Mouse (Mus musculus) olfactory bulb, adult 2 months (tissue): Measurements from ENCODE around the gene Trim62. TPM values are rescaled to one million over a fixed set of nuclear protein-coding genes. Genes with fewer than 3 reads are reported as not detected.
"Not testable (repeated sequence)": the region's sequence is repeated elsewhere in the genome, so short reads cannot be mapped to it uniquely, and the experiment has no call there.

Experiments
- H3K27ac ChIP-seq: fragments of 200-500 bp; 2 replicates; pipeline ENCODE4 v1.5.1; 2012; ENCODE audit warnings: low read depth, low read length; ENCODE audit not compliant: insufficient read depth
- H3K4me1 ChIP-seq: fragments of 200-500 bp; 2 replicates; pipeline ENCODE4 v1.6.1; 2012; ENCODE audit warnings: low read length; ENCODE audit not compliant: control insufficient read depth, insufficient read depth
- H3K4me3 ChIP-seq: fragments of 200-500 bp; 2 replicates; pipeline ENCODE4 v1.5.1; 2012; ENCODE audit warnings: mild to moderate bottlenecking, low read depth, low read length, moderate library complexity; ENCODE audit not compliant: insufficient read depth
- CTCF ChIP-seq: fragments of 200-500 bp; IDR thresholded peaks from 2 replicates; pipeline ENCODE4 v1.5.1; 2012; ENCODE audit warnings: low read depth, mild to moderate bottlenecking, low read length, moderate library complexity; ENCODE audit not compliant: insufficient read depth
- POLR2A ChIP-seq: fragments of 200-500 bp; IDR thresholded peaks from 2 replicates; pipeline ENCODE4 v1.6.1; 2012; ENCODE audit warnings: mild to moderate bottlenecking, low read depth, low read length, moderate library complexity; ENCODE audit not compliant: insufficient read depth
- WGBS: fragments of 180-500 bp; shearing (Covaris S2); methylation state at CpG from one replicate; pipeline ENCODE4 v1.1.7; 2018; 5-methylcytosine and 5-hydroxymethylcytosine counted together
- polyA plus RNA-seq: library from polyadenylated mRNA; stranded (reverse); fragments of >200 nt; gene quantifications from 2 replicates; pipeline ENCODE4 v1.2.4, GENCODE M21; 2012; ENCODE audit warnings: low replicate concordance; ENCODE audit not compliant: missing spikeins, insufficient read depth, insufficient read length

Trim62 gene
- polyA plus RNA-seq, 1 experiment, result not detected

DNA sequence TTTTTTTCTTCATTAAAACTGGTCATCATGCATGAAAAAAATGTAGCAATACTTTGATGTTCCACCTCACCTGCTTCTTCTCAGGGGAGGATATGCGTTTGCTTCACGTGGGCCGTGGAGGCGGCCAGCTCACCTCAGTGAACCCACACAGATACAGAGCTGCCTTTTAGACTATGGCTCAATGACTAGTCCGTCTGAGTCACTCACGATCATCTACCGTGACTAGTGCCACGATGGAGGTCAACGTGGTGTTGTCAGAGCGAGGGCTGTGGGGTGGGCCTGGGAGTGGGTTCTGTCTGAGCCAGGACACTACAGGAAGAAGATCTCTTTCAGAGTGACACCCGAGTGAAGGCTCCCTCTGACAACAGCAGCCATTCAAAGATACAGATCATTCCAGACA is 30.3 kb upstream of the Trim62 start:
- peaks cover 8% of the 10 kb centered on the region for H3K4me1 ChIP-seq
- no peak overlapping the region for H3K4me3 ChIP-seq
- no peak for TF ChIP-seq CTCF
- no peak for TF ChIP-seq POLR2A
- 75% methylated on average over 11 of the region's 11 CpGs for WGBS
- no peak overlapping the region for H3K27ac ChIP-seq

DNA sequence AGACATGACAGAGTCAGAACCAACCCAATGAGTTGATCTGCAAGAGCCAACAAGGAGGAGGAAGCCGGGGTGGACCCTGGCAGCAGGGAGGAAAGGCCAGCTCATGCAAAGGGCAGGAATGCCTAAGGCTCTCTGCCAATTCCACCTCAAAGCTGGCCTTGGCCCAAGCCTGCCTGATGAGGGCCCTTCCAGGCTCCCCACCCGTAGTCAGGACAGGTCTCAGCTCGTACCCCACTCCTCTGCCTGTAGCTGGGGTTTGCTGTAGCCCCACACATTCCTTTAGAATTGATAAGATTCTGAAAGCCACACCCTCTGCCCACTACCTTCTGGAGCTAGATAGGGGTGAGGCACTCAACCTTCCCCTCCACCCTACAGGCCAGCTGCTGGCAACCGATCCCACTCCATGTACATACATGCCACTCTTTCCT is 27.8 kb upstream of the Trim62 start:
- Histone ChIP-seq H3K4me1 (peaks cover 8% of the 10 kb centered on the region), H3K27ac (no peak overlapping the region), H3K4me3 (no peak overlapping the region)
- TF ChIP-seq CTCF (no peak), POLR2A (no peak)
- WGBS, result 70% methylated on average over 4 of the region's 4 CpGs

DNA sequence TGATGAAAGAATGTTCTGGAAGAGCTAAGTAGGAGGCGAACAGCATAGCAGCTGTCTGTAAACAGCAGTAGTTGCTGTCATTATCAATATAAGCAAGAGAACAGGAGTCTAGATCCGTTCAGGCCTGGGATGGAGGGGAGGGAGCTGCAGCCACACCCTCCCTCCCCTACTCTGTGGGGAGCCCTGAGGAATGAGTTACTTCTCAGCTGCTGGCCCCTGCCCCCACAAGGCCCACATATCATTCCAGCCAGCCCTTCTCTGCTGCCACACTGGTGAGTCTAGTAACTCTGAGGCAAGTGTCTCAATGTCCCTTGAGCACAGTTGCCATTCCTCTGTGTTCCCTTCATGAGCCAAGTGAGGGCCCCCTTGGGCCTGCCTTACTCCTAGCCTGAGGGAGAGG is 26.2 kb upstream of the Trim62 start:
- no peak for TF ChIP-seq CTCF
- no peak for TF ChIP-seq POLR2A
- Histone ChIP-seq H3K27ac (no peak overlapping the region), H3K4me3 (no peak overlapping the region), H3K4me1 (peaks cover 8% of the 10 kb centered on the region)
- 70% methylated on average over 2 of the region's 2 CpGs for WGBS

DNA sequence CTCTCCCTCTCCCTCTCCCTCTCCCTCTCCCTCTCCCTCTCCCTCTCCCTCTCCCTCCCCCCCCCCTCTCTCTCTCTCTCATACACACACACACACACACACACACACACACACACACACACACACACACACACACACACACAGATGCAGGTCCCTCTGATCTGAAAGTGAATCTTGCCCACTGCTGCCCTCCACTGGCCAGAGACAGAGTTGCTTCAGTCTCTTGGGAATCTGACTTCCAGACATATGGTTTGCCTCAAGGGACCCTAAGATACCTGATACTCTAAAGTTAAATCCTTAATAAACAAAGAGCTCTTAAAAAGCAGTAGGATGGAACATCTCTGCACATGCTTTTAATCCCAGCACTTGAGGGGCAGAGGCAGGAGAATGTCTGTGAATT is 25.2 kb upstream of the Trim62 start:
- not testable (repeated sequence) for H3K27ac ChIP-seq, H3K4me3 ChIP-seq
- peaks cover 10% of the 10 kb centered on the region for H3K4me1 ChIP-seq

DNA sequence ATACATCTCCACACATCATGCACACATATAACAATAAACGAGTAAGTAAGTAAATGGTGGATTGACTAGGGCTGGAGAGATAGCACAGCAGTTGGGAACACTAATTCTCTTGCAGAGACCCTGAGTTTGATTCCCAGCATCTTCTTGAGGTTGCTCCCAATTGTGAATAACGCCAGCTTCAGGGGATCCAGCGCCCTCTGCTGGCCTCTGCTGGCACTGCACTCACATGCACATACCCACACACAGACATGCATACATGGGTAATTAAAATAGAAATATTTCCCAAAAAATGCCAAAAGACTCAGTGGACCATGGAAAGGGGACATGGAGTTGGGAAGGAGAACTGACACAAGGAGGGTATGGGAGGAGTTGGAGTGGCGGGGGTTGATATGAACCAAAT is 24.5 kb upstream of the Trim62 start:
- no peak overlapping the region for H3K4me3 ChIP-seq

DNA sequence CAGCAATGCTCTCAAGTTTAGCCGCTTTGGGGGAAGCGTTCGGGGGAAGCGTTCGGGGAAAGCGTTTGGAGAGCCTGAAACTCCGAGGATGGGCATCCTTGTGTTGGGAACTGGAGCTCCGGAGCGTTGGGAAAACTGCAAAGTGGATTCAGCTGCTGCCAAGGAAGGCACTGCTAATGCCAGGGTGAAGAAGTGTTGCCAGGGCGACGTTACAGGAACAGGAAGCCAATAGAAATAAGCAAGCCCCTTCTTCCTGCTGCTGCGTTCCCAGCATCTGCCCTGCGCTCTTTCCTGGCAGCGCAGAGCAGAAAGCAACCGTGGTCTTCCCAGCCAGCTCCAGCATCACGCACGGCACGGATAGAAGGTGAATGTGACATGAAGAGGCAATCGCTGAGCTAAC is 10.4 kb upstream of the Trim62 start:
- H3K27ac ChIP-seq, result peak overlapping the region; percentile 78
- 5% methylated on average over 19 of the region's 19 CpGs for WGBS
- H3K4me3 ChIP-seq, result peak overlapping the region; percentile 37
- H3K4me1 ChIP-seq, result peaks cover 22% of the 10 kb centered on the region
- no peak for TF ChIP-seq POLR2A
- TF ChIP-seq CTCF, result no peak

More for the DNA sequence above, 24.5 kb upstream of the Trim62 start:
- TF ChIP-seq CTCF (no peak), POLR2A (no peak)
- Histone ChIP-seq H3K4me1 (peaks cover 10% of the 10 kb centered on the region), H3K27ac (no peak overlapping the region)
- 69% methylated on average over 4 of the region's 4 CpGs for WGBS

DNA sequence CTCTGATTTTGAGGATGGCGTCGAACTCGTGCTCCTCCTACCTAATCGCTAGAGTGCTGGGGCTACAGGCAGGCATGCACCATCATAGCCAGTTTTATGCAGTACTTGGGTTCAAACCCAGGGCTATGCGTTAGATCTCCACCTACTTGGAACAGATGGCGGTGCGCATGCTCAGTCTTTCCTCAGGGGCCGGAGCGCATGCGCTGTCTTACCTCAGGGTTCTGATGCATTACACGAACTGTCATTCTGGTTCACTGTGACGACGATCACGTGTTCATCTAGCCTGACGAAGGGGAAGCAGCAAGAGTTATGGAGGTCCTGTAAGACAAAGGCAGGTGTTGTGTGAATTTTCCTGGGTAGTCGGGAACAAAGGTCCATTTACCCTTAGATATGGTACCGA is 9.3 kb upstream of the Trim62 start:
- peaks cover 29% of the 10 kb centered on the region for H3K4me1 ChIP-seq
- TF ChIP-seq POLR2A, result no peak
- TF ChIP-seq CTCF, result no peak
- no peak overlapping the region for H3K27ac ChIP-seq
- H3K4me3 ChIP-seq, result no peak overlapping the region
- WGBS, result 95% methylated on average over 17 of the region's 17 CpGs

DNA sequence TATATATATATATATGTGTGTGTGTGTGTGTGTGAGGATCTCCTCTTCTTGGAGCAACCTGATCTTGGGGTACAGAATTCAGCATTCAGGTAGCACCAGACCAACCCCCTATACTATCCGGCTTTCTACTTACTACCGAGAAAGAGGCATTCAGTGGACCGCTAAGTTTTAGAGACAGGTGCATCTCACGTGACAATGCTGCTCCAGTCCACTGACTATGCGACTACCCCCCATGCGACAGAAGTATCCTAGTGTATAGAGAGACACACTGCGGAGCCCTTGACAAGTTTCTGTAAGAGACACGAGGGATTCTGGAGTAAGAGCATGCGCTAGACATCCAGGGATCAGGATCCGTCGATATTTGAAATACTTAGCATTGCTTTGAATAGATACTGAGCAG is 7.9 kb upstream of the Trim62 start:
- Histone ChIP-seq H3K4me3 (no peak overlapping the region), H3K27ac (no peak overlapping the region), H3K4me1 (peaks cover 33% of the 10 kb centered on the region)
- 94% methylated on average over 11 of the region's 11 CpGs for WGBS
- TF ChIP-seq CTCF, result no peak
- TF ChIP-seq POLR2A, result no peak

DNA sequence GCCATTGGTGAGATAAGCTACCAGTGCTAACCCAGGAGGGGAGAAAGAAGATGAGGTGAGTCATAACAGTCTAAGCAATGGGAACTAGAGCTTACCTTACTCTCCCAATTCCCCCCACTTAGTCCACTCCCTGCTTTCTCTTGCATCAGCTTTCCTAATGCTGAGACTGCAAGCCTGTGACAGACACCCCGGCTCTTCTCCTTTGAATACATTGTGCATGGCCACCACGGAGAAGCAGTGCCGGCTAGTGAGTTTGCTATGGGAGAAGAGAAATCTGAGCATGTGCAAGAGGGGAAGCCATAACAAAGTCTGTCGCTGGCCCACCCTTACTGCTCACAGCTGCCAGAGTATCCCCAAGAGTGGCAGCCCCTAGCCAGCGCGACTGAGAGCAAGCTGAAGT is 5.9 kb upstream of the Trim62 start:
- Histone ChIP-seq H3K27ac (no peak overlapping the region), H3K4me1 (peaks cover 28% of the 10 kb centered on the region), H3K4me3 (no peak overlapping the region)
- WGBS, result 16% methylated on average over 6 of the region's 6 CpGs
- no peak for TF ChIP-seq POLR2A
- no peak for TF ChIP-seq CTCF

DNA sequence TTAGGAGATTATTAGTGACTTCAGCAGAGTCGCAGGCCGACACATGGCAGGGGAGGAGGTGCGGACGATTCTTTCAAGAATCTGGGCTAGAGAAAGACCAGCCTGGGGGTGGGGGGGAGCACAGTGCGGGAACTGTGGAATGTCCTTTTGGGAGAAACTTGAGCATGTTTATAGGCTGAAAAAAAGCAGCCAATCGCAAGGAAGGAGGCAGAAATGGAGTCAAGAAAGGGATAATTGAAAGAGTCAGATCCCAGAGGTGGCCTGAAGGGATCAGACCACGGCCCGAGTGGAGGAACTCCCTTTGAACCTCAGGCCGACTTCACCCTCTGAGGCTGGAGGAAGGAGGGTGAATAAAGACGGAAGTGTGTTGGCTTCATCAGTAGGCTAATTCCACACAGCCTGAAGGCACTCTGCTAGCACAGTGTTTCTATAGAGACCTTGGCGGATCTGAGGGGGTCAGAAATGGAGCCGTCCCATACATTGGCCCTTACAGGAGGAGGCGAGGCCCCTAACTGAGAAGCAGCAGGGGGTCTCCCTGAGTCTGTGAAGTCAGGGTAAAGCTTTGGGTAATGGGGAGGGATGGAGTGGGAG is 4.4 kb upstream of the Trim62 start:
- Histone ChIP-seq H3K4me1 (peaks cover 21% of the 10 kb centered on the region), H3K4me3 (no peak overlapping the region), H3K27ac (no peak overlapping the region)
- TF ChIP-seq CTCF (no peak), POLR2A (no peak)
- 11% methylated on average over 13 of the region's 13 CpGs for WGBS
